Mouse (Mus musculus): ENCODE results near the gene Gdpd5.
"Not testable (repeated sequence)": the region's sequence is repeated elsewhere in the genome, so short reads cannot be mapped to it uniquely, and the experiment has no call there.

The Gdpd5 gene

GRCm38 (mm10) chr7:99366716-99367115, 14.5 kb upstream of the Gdpd5 start:
- no peak for DNase-seq (ENCODE audit: low spot score)

DNA sequence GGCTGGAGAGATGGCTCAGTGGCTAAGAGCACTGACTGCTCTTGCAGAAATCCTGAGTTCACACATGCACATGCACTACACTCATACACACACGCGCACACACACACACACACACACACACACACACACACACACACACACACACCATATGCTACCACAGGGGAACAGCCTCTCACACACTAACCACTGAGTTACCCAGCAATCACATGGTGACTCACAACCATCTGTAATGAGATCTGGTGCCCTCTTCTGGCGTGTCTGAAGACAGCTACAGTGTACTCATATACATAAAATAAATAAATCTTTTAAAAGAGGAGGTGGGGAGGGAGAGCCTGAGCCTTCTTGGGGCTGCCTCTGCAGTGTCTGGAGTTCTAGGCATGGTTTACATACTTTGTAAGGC, 6.9 kb upstream of the Gdpd5 start:
- DNase-seq (ENCODE audit: low spot score): not testable (repeated sequence)

DNA sequence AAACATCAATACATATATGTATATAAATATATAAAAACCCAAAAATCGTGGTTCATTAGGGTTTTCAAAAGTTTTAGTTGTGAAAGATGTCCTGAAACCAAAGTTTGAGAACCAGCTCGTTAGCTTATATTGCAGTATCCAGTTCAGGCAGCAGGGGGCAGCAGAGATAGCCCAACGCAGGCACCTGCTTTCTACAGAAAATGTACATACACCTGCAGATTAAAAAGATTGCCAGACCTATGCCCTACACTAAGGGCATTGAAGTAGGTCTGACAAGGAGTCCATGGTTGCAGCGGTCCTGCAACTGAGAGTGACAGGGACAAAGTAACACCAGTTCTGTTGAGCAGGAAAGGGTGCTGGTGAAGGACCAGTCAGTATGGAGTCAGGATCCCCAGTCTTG, 5.8 kb upstream of the Gdpd5 start:
- peak; percentile 64 for DNase-seq (ENCODE audit: low spot score)

- DNase-seq (ENCODE audit: low spot score): no peak
Observed at GRCm38 (mm10) chr7:99378870-99379269, 2.3 kb upstream of the Gdpd5 start.

- DNase-seq (ENCODE audit: low spot score): no peak
Observed at GRCm38 (mm10) chr7:99380491-99381213, 562 bp upstream of the Gdpd5 start.

DNA sequence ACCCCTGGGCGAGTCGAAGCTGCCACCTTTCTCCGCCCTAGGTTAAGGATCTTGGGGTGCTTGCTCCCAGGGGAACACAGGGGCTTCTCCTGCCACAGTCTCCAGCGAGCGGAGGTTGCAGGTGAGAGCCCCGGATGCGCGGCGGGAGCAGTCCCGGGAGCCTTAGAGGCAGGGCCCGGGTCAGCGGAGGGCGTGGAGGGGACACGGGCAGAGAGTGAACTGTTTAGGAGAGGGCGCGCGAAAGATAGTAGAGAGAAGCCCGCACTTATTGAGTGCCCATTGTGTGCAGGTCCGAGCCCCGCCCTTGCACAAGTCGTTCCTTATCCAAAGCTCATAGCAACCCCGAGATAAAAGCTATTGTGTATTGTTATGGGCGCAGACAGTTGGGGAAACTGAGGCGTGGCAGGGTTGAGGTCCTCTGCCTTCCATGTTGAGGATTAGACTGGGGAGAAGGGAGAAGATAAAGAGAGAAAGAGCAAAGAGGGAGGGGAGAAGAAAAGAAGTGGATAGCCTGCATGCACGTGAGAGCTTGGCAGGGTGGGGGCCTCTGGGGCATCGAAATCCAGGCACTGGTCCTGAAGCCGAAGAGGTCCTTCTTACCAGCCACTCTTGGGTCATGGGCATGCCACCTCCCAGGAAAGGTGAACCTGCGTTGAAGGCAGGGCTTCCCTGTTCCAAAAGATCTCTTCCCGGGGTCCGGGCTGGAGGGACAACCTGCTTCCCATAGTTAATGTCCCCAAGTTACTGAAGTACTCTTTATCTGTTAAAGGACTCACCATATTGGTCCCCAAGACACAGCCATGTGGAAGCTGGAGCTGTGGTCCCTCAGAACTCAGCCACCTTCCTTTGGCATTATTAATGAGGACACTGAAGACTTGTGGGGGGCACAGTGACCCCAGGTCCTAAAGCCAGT, 1.1 kb downstream of the Gdpd5 start:
- no peak for DNase-seq (ENCODE audit: low spot score)

- no peak for DNase-seq (ENCODE audit: low spot score)
Observed at GRCm38 (mm10) chr7:99383246-99383645, 2.0 kb downstream of the Gdpd5 start.

DNA sequence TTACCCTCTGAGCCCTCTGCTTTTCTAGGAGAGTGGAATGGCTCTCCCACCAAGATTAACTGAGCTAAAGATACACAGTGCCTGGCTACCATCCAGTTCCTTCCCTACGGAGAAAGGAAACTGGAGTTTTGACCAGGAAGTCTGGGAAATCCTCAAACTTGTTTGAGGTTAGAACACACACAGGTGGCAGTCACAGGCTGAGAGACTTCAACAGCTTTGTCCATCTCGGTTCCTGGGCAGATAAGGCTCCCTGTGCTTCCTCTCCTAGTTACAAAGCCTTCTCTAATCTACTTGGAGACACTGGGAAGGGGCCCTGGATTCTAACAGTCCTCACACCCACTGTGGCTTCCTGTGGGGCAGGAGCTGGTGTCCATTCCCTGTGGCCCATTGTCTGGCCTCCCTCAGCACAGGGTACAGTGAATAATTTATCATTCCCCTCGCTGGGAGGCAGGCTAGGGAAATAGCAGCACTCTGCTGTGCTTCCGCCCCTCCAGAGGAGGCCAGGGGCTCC, 2.9 kb downstream of the Gdpd5 start:
- DNase-seq (ENCODE audit: low spot score): no peak

DNA sequence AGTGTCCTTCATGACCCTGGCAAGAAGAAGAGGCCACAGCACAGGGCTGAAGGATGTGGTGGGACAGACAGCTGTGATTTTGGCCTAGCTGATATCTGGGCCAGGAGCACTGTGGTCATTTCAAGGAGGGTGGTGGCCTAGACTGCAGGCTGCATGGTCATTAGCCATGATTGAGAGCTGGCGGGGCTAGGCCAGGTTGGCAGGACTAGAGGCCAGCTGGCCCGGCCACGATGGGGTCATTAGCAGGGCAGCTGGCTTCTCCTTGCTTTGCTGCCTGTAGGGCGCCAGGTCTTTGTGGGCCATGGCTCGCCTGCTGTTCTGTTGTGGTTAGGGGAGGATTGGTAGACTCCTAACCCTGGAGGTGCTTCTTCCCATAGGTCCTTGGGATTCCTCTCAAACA, 4.8 kb downstream of the Gdpd5 start:
- DNase-seq (ENCODE audit: low spot score): no peak

DNA sequence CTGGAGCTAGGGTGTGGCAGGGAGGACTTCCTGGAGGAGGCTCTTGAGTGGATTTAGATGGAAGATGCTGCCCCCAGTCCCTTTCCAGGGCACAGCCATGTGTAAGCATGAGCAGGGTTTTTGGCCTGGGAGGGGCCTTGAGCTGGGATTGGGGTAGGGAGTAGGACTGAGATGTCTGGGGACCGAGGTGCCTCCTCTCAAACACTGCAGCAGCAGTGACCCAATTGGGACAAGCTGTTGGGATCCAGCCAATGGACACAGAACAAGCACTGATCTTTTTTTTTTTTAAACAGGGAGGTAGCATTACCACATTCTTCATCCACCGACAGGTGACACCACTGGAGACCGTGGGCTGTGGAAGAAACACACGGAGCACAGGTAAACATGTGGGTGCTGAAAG, 5.6 kb downstream of the Gdpd5 start:
- no peak for DNase-seq (ENCODE audit: low spot score)

DNA sequence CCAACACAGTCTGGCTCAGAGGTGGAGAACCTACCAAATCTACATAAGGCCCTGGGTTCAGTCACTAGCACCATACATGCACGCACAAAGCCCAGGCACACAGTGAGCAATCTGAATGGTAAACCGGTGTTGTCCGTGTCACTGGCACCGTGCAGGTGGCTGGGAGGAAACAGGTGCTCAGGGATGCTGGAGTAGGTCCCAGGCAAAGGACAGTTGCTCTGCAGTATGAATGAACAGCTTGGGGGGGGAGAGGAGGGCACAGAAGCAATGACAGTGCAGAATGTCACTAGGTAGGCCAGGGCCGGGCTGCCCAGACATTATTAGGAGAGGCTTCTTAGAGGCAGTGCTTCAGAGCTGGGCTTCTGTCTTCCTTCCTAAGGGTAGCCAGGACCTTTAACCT, 6.1 kb downstream of the Gdpd5 start:
- no peak for DNase-seq (ENCODE audit: low spot score)

DNA sequence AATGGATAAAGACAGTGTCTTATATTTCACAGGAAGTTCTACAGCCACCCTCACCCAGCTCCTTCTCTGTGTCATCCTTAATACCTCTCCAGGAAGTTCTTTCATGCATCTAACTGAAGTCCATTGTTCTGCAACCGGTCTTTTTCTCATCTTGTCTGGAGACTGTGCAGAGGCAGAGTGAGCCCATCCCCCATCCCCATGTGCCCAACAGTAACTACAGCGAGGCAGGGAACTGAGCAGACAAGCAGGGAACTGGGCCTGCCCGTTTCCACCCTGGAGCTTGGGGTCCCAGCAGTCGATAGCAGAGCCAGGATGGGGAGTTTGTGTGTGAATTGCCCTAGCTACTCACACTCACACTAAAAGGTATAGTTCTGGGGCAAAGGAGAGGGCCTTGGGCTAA, 9.3 kb downstream of the Gdpd5 start:
- DNase-seq (ENCODE audit: low spot score): no peak

GRCm38 (mm10) chr7:99392696-99393095, 11.5 kb downstream of the Gdpd5 start:
- DNase-seq (ENCODE audit: low spot score): no peak

DNA sequence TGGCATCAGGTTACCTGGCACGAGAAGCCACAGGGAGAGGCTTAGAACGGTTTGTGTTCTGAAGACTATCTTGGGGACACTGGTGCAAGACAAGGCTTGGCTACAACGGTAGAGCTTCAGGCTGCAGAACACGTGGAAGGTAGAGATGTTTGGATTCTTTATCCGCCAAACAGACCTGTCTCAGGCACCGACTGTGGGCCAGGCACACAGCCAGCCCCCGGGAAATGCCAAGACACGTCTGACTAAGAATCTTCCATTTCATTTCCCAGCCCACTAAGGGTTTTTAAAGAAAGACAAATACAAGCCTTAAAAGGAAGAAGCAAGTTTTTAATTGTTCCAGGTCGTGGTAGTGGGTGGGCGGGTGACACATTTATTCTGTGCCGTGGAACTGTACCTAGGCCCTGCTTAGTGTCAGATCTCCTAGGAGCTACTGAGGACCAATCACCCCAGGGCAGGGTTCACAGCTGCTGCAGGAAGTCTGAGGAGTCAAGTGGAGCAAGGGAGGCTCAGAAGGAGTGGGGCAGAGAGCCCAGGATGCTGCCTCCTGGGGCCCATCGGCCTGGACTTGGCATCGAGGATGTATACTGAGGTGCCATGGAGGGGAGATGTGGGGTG, 12.6 kb downstream of the Gdpd5 start:
- DNase-seq (ENCODE audit: low spot score): no peak

DNA sequence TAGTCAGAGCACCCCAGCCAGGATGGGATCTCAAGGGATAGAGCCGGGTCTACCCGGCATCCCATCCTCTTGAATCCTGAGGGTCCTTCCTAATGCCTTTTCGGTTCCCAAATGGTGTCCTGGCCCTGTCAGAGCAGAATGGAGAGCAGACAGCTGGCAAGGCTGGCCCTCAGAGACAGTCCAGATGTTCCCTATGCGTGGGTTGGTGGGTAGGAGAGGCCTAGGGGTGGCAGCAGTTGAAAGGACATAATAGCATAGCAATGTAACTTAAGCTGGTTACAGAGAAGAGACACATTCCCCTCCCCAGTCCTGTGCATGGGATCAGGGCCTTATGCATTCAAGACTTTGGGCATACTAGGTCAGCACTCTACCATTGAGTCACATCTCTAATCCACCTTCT, 14.2 kb downstream of the Gdpd5 start:
- no peak for DNase-seq (ENCODE audit: low spot score)

DNA sequence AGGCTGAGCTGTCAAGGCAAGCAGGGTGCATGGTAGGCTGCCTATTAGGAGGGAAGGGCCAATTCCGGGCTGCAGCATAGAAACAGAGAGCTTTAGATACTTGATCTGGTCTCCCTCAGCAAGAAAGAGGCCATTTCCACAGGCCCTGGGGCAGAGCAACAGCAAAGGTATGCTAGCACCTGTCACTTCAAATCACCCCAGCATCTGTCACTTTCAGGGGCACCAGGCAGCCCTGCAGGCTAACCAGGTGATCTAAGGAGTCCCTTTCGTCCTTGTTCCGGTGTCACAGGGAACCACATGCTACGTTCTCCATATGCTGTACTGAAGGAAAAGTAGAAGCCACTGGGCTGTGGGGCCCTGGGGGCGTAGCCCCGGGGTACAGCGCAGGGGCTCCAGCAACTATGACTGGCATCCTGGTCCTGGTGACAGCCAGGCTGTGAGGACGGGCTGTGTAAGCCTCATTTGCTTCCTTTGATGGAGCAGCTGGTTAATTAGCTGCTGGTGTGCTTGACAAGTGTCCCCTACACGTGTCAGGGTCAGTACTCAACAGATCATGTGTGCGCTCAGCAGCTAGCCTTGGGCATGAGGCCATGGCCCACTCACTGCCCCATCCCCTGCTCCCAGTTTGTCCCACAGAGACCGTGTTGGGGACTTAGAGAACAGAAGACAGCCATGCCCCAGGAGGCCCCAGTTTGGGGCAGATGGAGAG, 14.8 kb downstream of the Gdpd5 start:
- no peak for DNase-seq (ENCODE audit: low spot score)

DNA sequence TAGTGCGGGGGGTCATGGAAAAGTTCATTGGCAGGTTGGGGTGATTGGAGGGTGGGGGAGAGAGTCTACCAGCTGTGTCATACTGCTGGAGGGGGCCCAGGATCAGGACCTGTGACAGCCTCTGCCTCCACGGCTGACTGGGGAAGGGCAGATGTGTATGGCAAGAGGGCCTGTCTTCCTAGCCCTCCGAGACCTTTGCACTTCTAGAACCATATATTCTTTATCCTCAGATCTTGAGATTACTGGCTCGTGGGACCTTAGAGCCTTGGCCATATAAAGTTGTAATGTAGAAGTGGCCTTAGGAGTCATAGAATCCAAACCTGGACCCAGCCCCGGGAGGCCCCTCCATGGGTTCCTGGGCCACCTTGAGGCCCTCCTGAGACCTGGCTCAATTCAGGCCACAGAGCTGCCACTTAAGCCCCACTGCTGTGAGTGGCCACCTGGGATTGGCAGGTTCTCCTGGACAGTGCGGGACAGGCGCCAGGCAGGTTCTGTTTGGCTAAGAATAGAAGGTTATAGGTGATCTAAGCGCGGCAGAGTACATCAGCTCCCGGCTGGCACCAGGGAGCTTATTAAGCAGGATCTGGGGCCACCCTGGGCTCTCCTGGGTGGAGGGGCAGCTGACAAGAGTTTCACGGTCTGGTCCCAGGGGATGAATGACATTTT, 15.9 kb downstream of the Gdpd5 start:
- DNase-seq (ENCODE audit: low spot score): no peak

GRCm38 (mm10) chr7:99401373-99401772, 20.2 kb downstream of the Gdpd5 start:
- no peak for DNase-seq (ENCODE audit: low spot score)

GRCm38 (mm10) chr7:99402477-99402876, 21.3 kb downstream of the Gdpd5 start:
- no peak for DNase-seq (ENCODE audit: low spot score)

DNA sequence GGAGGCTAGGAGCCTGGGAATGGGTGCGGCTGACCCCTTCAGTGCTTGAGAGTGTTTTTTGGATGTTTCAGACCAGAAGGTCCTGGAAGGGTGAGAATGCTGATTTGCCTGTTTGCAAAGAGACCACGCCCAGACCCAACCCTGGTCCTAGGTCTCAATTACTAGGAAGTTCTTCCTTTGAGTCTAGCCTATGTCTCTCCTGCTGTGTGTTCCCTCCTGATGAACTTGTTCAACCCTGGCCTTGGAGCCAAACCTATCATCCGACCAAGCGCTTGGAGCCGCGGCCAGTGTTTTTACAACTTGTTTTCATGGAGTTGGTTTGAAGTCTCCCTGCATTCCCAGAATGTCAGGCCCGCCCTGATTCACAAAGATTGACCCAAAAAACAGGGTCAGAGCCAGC, 22.0 kb downstream of the Gdpd5 start:
- DNase-seq (ENCODE audit: low spot score): no peak

- no peak for DNase-seq (ENCODE audit: low spot score)
Observed at GRCm38 (mm10) chr7:99404031-99404735, 23.0 kb downstream of the Gdpd5 start.

All from spleen, adult 12 weeks (tissue).